Mouse (Mus musculus) stomach, embryonic 16.5 days (tissue): ENCODE results near the gene Galntl6. TPM values are rescaled to one million over a fixed set of nuclear protein-coding genes. Genes with fewer than 3 reads are reported as not detected.
A peak's percentile ranks its signal among the peaks of the same experiment; 100 is the strongest.

Source experiments
- ATAC-seq: fragments of 200-750 bp; cut with Nextera tagmentation; 2 replicates; pipeline ENCODE4 v1.8.0; 2017; ENCODE audit warnings: moderate number of reproducible peaks, moderate TSS enrichment; ENCODE audit not compliant: insufficient read depth, low FRiP score
- H3K27ac ChIP-seq: fragments of 300-500 bp; sonication (generic); 2 replicates; pipeline ENCODE4 v1.5.1; 2014; ENCODE audit warnings: low read length
- H3K27me3 ChIP-seq: fragments of 300-500 bp; sonication (generic); 2 replicates; pipeline ENCODE4 v1.6.1; 2014; ENCODE audit warnings: low read length, control low read depth, mixed read lengths; ENCODE audit not compliant: control insufficient read depth, insufficient read depth
- H3K36me3 ChIP-seq: fragments of 300-500 bp; sonication (generic); 2 replicates; pipeline ENCODE4 v1.6.1; 2014; ENCODE audit warnings: low read length; ENCODE audit not compliant: control insufficient read depth, insufficient read depth
- H3K4me1 ChIP-seq: fragments of 300-500 bp; sonication (generic); 2 replicates; pipeline ENCODE4 v1.6.1; 2014; ENCODE audit warnings: low read length, control low read depth, mixed read lengths; ENCODE audit not compliant: control insufficient read depth, insufficient read depth
- H3K4me2 ChIP-seq: fragments of 300-500 bp; sonication (generic); 2 replicates; pipeline ENCODE4 v1.6.1; 2014; ENCODE audit warnings: low read depth, low read length, mixed read lengths
- H3K4me3 ChIP-seq: fragments of 300-500 bp; sonication (generic); replicated peaks from 2 replicates; pipeline ENCODE4 v1.5.1; 2014; ENCODE audit warnings: mild to moderate bottlenecking, low read length
- H3K9ac ChIP-seq: fragments of 300-500 bp; sonication (generic); 2 replicates; pipeline ENCODE4 v1.6.1; 2014; ENCODE audit warnings: low read length
- H3K9me3 ChIP-seq: fragments of 300-500 bp; sonication (generic); replicated peaks from 2 replicates; pipeline ENCODE4 v1.6.1; 2016; ENCODE audit warnings: low read length, control low read depth; ENCODE audit not compliant: control insufficient read depth
- WGBS: fragments of 180-500 bp; shearing (Covaris S2); extraction: QIAGEN DNeasy Blood & Tissue Kit; methylation state at CpG from one replicate; pipeline ENCODE4 v1.1.7; 2014; 5-methylcytosine and 5-hydroxymethylcytosine counted together
- polyA plus RNA-seq: library from polyadenylated mRNA; unstranded; fragments of >200 nt; fragmentation: Nextera tagmentation; extraction: Ambion mirVana; gene quantifications from 2 replicates; pipeline ENCODE4 v1.2.1, GENCODE M21; 2015

The Galntl6 gene
- polyA plus RNA-seq, 1 experiment from 2014 or later = 1.7 TPM

- Histone ChIP-seq H3K4me1 (no peaks in the 10 kb centered on the region), H3K36me3 (no peaks in the 10 kb centered on the region), H3K27ac (peak overlapping the region; percentile 60), H3K4me3 (no peak overlapping the region), H3K27me3 (no peaks in the 10 kb centered on the region), H3K9ac (no peak overlapping the region), H3K4me2 (no peak overlapping the region), H3K9me3 (no peaks in the 10 kb centered on the region)
- ATAC-seq = peak; percentile 90
- 76% methylated on average over 13 of the region's 13 CpGs for WGBS
Measured at GRCm38 (mm10) chr8:57724843-57725627, 1187.4 kb downstream of the Galntl6 start.

Other genes with a start within 250 kb of the Galntl6 start
- 0.22 and 0.23 TPM in 2 replicates for gene BC030500, start 885 bp downstream of the Galntl6 start, polyA plus RNA-seq